Mouse (Mus musculus) erythroblast, embryonic 14.5 days (primary cell): ENCODE data around the gene S100a3.

ENCODE experiments used
- GATA1 ChIP-seq: IDR thresholded peaks from 2 replicates; pipeline ENCODE4 v1.6.1; 2012; ENCODE audit warnings: low read length, inconsistent platforms, mixed read lengths
- TAL1 ChIP-seq: IDR thresholded peaks from 3 replicates; pipeline ENCODE4 v1.6.1; 2012; ENCODE audit warnings: low read length, inconsistent platforms, mixed read lengths

- TF ChIP-seq GATA1 = no peak
- no peak for TF ChIP-seq TAL1
Observed at GRCm38 (mm10) chr3:90608223-90608622, 47.8 kb downstream of the S100a3 start, which contains the start of gene S100a5.
